ENCODE assay signal across 12 mouse cellular contexts in the genomic region with DNA sequence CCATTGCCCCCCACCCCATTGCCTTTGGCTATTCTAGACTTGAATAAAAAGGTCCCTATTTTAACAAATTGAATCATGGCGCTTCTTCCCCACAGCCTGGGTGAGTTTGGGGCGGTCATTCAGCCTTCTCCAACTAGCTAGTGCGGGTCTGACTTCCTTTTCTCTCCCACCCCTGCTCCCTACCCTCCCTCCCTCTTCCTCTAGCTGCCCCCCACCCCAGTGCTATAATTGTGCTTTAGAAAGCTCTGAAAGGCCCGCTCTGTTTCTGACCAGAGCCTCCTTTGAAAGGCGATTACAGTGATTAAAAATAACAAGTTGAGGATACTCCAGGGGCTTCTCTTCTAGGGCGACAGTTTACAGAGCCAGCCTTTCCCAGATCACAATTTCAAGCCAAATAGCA. TPM values are rescaled to one million over a fixed set of nuclear protein-coding genes. Genes with fewer than 3 reads are reported as not detected.
DNase-seq lines count a peak whose midpoint lies in the region; ATAC-seq and TF ChIP-seq lines count a peak whose summit lies in the region.
"Had no signal": no experiment of that assay in that cellular context is flagged by ENCODE, and none has a peak within 500 bp of the region (broad histone marks: within the 10 kb centered on the region; RNA-seq: fewer than 3 reads in every experiment).

No protein-coding gene starts in this region.

- no peaks in the 10 kb centered on the region for H3K27me3 ChIP-seq in heart, embryonic 12.5 days (replicated peaks)
- H3K27me3 ChIP-seq in embryonic facial prominence, embryonic 10.5 days (replicated peaks; ENCODE audit: low read depth, poor library complexity, severe bottlenecking) = peaks cover 53% of the 10 kb centered on the region
- peaks cover 30% of the 10 kb centered on the region for H3K27me3 ChIP-seq in hindbrain, embryonic 11.5 days (ENCODE audit: control insufficient read depth, insufficient read depth, low read length)
- peaks cover 22% of the 10 kb centered on the region; the same call in 1 of the 2 replicates for H3K27me3 ChIP-seq in midbrain, postnatal 0 days (ENCODE audit: insufficient read depth, low read length)

- TF ChIP-seq CTCF in midbrain, postnatal 0 days (IDR thresholded peaks at IDR 0.05) = no peak

- peak overlapping the region; percentile 52; the same call in 1 of the 2 replicates for H3K27ac ChIP-seq in heart, embryonic 12.5 days (ENCODE audit: poor library complexity, severe bottlenecking)
- H3K27ac ChIP-seq in embryonic facial prominence, embryonic 10.5 days (replicated peaks) = peak overlapping the region; percentile 54; the same call in 1 of the 2 replicates
- H3K27ac ChIP-seq in hindbrain, embryonic 11.5 days (ENCODE audit: low read depth, low read length) = no peak overlapping the region
- H3K27ac ChIP-seq in midbrain, postnatal 0 days (ENCODE audit: low read depth, low read length) = peak overlapping the region; percentile 26; the same call in 1 of the 2 replicates

- no peak for ATAC-seq in heart, embryonic 12.5 days (ENCODE audit: insufficient number of reproducible peaks, low FRiP score)
- ATAC-seq in hindbrain, embryonic 11.5 days (ENCODE audit: low FRiP score) = no peak
- ATAC-seq in midbrain, postnatal 0 days (ENCODE audit: low FRiP score) = no peak
- ATAC-seq in granulocyte monocyte progenitor cell, adult 5-6 weeks (replicated peaks; ENCODE audit: poor library complexity, severe bottlenecking) = no peak
- ATAC-seq: intestine, embryonic 16.5 days had no signal

- H3K4me2 ChIP-seq in heart, embryonic 12.5 days = peak overlapping the region; percentile 39
- peak overlapping the region; percentile 4; the same call in 1 of the 2 replicates for H3K4me2 ChIP-seq in hindbrain, embryonic 11.5 days (replicated peaks; ENCODE audit: low read depth, low read length)
- peak overlapping the region; percentile 99 for H3K4me2 ChIP-seq in midbrain, postnatal 0 days (ENCODE audit: low read depth, low read length, poor library complexity, severe bottlenecking)

- H3K9ac ChIP-seq in heart, embryonic 12.5 days = no peak overlapping the region
- H3K9ac ChIP-seq in hindbrain, embryonic 11.5 days (ENCODE audit: low read depth, low read length) = no peak overlapping the region
- no peak overlapping the region for H3K9ac ChIP-seq in midbrain, postnatal 0 days (replicated peaks; ENCODE audit: low read length, poor library complexity, severe bottlenecking)

- H3K4me3 ChIP-seq in heart, embryonic 12.5 days = no peak overlapping the region
- peak overlapping the region; percentile 25; the same call in 1 of the 2 replicates for H3K4me3 ChIP-seq in embryonic facial prominence, embryonic 10.5 days
- no peak overlapping the region for H3K4me3 ChIP-seq in hindbrain, embryonic 11.5 days (ENCODE audit: low read depth, low read length)
- H3K4me3 ChIP-seq in midbrain, postnatal 0 days (ENCODE audit: low read depth, low read length) = no peak overlapping the region

- H3K4me1 ChIP-seq in heart, embryonic 12.5 days (replicated peaks) = peaks cover 48% of the 10 kb centered on the region
- peaks cover 61% of the 10 kb centered on the region for H3K4me1 ChIP-seq in embryonic facial prominence, embryonic 10.5 days
- peaks cover 3% of the 10 kb centered on the region; the same call in 1 of the 2 replicates for H3K4me1 ChIP-seq in hindbrain, embryonic 11.5 days (replicated peaks; ENCODE audit: control insufficient read depth, insufficient read depth, low read length)
- peaks cover 6% of the 10 kb centered on the region; the same call in 1 of the 2 replicates for H3K4me1 ChIP-seq in midbrain, postnatal 0 days (ENCODE audit: insufficient read depth, low read length)

- H3K9me3 ChIP-seq in heart, embryonic 12.5 days (replicated peaks) = peaks cover 4% of the 10 kb centered on the region; the same call in 1 of the 2 replicates
- H3K9me3 ChIP-seq in embryonic facial prominence, embryonic 10.5 days = peaks cover 3% of the 10 kb centered on the region; the same call in 1 of the 2 replicates
- no peaks in the 10 kb centered on the region for H3K9me3 ChIP-seq in hindbrain, embryonic 11.5 days (ENCODE audit: control insufficient read depth, low read length)
- no peaks in the 10 kb centered on the region for H3K9me3 ChIP-seq in midbrain, postnatal 0 days (ENCODE audit: low read length)

- peaks cover 6% of the 10 kb centered on the region for H3K36me3 ChIP-seq in heart, embryonic 12.5 days
- peaks cover 7% of the 10 kb centered on the region; the same call in 1 of the 2 replicates for H3K36me3 ChIP-seq in embryonic facial prominence, embryonic 10.5 days (replicated peaks)
- H3K36me3 ChIP-seq in hindbrain, embryonic 11.5 days (ENCODE audit: control insufficient read depth, insufficient read depth, low read length) = no peaks in the 10 kb centered on the region
- H3K36me3 ChIP-seq in midbrain, postnatal 0 days (ENCODE audit: insufficient read depth, low read length) = no peaks in the 10 kb centered on the region
- H3K36me3 ChIP-seq: G1E had no signal

- 12% methylated on average over 6 of the region's 6 CpGs for WGBS in heart, embryonic 12.5 days
- WGBS in embryonic facial prominence, embryonic 10.5 days = 5% methylated on average over 6 of the region's 6 CpGs
- WGBS in hindbrain, embryonic 11.5 days = 8% methylated on average over 6 of the region's 6 CpGs
- 15% methylated on average over 6 of the region's 6 CpGs for WGBS in midbrain, postnatal 0 days

- DNase-seq in heart, adult 11 months = no peak
- DNase-seq in embryonic facial prominence, embryonic 10.5 days (ENCODE audit: low spot score) = peak; percentile 58
- peak; percentile 26 for DNase-seq in hindbrain, embryonic 11.5 days (ENCODE audit: low spot score)
- DNase-seq in midbrain, postnatal 0 days (ENCODE audit: low spot score) = peak; percentile 54
- DNase-seq in liver = no peak
- DNase-seq in c-Kit-positive CD71-positive TER-119-positive erythroid progenitor cells, embryonic 14.5 days (ENCODE audit: low spot score) = no peak
- DNase-seq: gastrocnemius, postnatal 14 days; lung, postnatal 36 days had no signal

RNA-seq across cellular contexts. Expression of a gene that starts 3.5 kb away (rescaled TPM):
- polyA plus RNA-seq in heart, embryonic 12.5 days (2016; fragmentation: Nextera tagmentation; extraction: Ambion mirVana) = 98.7 and 99.8 TPM in 2 replicates
- polyA plus RNA-seq in embryonic facial prominence, embryonic 10.5 days (2016; fragmentation: Nextera tagmentation; extraction: Ambion mirVana) = 22.3 and 22.8 TPM in 2 replicates
- polyA plus RNA-seq in hindbrain, embryonic 11.5 days (2014; fragmentation: Nextera tagmentation; extraction: Ambion mirVana) = 47.7 and 72.3 TPM in 2 replicates
- total RNA-seq in midbrain, postnatal 0 days (2014; rRNA removed) = 32.9 and 35.7 TPM in 2 replicates
- polyA plus RNA-seq in midbrain, postnatal 0 days (2015; fragmentation: Nextera tagmentation; extraction: Ambion mirVana) = 39.5 and 40.2 TPM in 2 replicates
- not detected in 2 replicates for total RNA-seq in granulocyte monocyte progenitor cell, adult 5-6 weeks (2014; fragmentation: Nextera tagmentation)
- total RNA-seq in granulocyte monocyte progenitor cell, adult 5-6 weeks (2017) = not detected in 2 replicates
- polyA plus RNA-seq: G1E had no signal

Comparison
In these comparisons a context has a peak if more than half of its experiments do, and no peak if none do; other contexts are left out.
1. H3K4me2 ChIP-seq: peak in every context shown above with its lines; median percentile 99 in midbrain, postnatal 0 days; 39 in heart, embryonic 12.5 days; 4 in hindbrain, embryonic 11.5 days.
2. DNase-seq: peak in embryonic facial prominence, embryonic 10.5 days (single experiment), hindbrain, embryonic 11.5 days (single experiment) and midbrain, postnatal 0 days (single experiment); none in heart, adult 11 months (single experiment), liver (single experiment) and c-Kit-positive CD71-positive TER-119-positive erythroid progenitor cells, embryonic 14.5 days (single experiment).